Mouse (Mus musculus): ENCODE measurements around the gene Ppp6r3. TPM values are rescaled to one million over a fixed set of nuclear protein-coding genes. Genes with fewer than 3 reads are reported as not detected.

The Ppp6r3 gene
- total RNA-seq, 4 experiments from 2014 or later, result 67.3 to 84.8 (median 74.2) TPM

DNA sequence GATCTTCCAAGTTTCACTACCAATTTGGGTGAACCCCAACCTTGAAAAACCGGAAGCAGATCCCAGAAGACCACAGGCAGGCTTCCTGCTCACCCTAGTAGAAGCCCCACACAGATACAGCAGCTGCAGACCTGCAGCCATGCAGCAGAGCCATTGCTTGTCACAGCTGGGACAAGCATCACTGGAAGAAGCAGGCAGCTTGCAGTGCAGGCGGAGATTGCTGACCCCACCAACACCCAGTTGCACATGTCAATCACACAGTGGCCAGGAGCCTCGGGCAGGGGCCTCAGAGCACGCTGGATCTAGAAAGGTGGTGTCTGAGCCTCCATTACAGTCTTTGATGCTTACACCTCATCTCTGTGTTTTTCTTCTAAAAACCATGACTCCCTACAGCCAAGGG lies 141.4 kb downstream of the Ppp6r3 start:
- DNase-seq (ENCODE audit: low spot score), result no peak

DNA sequence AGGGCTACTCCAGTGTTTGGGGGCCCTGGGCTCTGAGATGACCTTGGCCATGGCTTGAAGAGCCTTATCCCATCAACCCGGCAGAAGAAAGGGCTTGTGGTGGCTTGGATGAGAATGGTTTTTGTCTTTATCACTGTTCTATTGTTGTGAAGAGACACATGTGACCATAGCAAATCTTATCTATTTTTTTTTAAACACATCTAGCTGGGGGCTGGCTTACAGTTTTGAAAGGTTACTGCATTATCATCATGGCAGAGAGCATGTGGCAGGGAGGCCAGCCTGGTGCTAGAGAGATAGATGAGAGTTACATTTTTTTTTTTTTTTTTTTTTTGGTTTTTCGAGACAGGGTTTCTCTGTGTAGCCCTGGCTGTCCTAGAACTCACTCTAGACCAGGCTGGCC lies 143.6 kb downstream of the Ppp6r3 start:
- DNase-seq (ENCODE audit: low spot score), result no peak

DNA sequence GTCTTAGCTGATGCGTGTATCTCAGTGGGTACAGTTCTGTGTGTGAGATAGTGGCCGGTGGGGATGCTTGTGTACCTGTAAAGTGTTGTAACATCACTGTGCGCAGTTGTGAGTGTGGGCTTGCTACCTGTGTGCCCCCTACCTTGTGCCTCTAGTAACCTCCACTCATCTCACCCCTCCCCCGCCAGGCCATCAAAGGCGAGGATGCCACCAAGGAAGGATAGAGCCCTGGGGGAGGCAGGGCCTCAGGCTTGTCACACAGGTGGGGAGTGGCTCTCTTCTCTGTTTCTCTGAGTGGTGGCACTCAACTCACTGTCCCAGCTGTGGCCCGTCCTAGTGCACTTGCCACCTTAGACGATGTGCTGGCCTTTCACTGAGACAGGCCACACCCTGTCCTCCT lies 144.5 kb downstream of the Ppp6r3 start:
- no peak for DNase-seq (ENCODE audit: low spot score)

DNA sequence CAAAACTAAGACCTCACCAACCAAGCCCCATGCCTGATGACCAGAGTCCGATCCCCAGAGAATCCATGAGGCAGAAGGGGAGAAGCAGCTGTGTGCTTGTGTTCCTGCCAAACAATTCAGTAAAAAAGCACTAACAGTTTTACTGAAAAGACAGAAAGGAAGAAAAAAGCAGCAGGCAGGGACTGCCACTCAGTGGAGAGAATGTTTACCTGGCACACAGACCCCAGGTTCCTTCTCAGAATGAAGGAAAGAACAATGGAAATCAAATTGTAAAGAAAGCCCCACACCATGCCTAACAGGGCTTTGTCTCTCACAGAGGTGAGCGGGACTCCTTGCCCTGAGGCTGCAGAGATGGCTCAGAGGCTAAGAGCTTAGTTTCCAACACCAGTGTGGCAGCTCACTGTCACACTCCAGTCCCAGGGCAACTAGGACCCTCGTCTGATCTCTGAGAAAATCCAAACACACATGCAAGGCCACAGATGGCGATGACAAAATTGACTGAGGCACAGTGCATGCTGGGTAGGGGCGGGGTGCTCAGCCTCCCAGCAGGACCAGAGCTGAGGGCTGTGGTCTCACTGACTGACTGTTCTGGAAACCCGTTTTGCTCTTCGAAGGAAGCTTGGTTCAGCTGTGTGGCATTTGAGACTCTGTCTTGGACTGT lies 146.3 kb downstream of the Ppp6r3 start:
- DNase-seq (ENCODE audit: low spot score), result no peak

- no peak for DNase-seq (ENCODE audit: low spot score)
These were observed 147.3 kb downstream of the Ppp6r3 start for GRCm38 (mm10) chr19:3428057-3428830.

DNA sequence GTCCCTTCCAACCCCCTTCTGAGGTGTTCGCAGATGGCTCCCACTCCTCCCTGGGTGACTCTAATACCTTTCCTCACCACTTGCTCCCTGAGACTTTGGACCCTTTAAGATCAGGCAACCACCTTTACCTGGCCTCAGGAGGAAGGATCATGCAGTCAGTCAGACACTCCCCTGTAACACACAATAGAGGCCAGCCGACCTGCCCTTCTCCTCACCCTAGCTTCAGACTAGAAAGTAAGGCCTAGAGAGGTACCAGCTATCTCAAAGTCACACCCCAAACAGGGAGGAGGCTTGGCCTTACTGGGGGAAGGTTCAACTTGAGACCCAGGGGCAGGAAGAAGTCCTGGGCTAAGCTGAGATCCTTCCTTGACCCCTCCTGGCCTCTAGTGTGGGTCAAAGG lies 151.3 kb downstream of the Ppp6r3 start:
- DNase-seq (ENCODE audit: low spot score), result no peak

- no peak for DNase-seq (ENCODE audit: low spot score)
These were observed 152.6 kb downstream of the Ppp6r3 start for GRCm38 (mm10) chr19:3422981-3423380.

DNA sequence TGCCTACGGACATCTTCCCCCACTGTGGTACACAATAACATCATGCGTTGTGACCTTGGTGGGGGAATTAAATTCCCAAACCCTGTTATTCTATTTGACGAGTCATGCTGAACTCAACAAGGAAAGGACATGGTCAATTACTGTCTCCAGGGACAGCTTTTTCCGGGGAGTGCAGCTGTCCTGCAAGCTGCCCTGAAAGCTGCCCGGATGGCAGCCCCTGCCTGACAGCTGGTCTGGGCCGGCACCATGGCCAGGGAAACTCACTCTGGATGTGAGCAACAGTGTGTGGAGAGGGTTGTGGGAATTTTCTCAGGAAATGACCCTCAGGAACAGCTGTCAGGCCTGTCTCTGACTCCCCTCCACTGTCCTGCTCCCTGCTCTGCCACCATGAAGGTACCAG lies 153.1 kb downstream of the Ppp6r3 start:
- DNase-seq (ENCODE audit: low spot score), result no peak

DNA sequence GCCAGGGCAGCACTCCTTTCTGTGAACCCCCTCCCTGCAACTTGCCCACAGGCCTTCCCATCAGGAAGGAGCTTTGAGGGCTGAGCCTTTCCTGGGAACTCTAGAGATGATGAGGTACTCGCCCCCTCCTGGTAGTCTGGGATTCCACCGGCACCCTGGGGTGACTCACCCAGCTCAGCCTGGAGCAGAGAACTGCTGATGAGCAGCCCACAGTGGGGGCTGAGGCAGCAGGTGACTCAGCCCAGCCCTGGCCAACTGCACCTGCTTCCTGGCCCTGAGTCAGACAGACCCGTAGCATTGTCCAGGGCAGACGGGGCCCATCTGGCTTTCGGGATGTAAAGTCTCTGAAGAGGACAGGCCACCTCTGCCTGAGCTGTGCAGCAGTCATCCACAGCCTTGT lies 156.3 kb downstream of the Ppp6r3 start:
- DNase-seq (ENCODE audit: low spot score), result no peak

DNA sequence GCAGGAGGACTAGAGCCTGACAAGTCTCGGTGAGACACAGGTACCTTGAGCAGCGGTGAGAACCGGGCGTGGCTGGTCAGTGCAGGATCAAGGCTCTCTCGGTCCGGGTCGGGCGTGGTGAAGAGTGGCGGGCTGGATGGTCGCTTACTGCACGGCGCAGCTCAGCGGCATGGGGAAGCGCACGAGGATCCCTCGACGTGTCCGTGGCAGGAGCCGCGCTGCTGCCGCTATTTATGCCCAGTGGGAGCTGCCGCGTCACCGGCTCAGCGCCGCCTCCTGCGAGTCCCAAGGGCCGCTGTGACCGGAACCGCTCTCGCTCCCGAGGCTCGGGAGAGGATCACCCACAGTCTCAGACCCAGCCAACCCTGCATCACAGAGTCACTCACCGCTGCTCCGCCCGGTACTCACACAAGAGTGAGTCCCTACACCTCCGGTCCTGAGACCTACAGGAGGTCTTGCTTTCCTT lies 161.2 kb downstream of the Ppp6r3 start, which contains the start of gene Gal:
Gal (minus strand) TSS at position 277 of the 466 bp plus-strand sequence.
- DNase-seq (ENCODE audit: low spot score), result no peak

DNA sequence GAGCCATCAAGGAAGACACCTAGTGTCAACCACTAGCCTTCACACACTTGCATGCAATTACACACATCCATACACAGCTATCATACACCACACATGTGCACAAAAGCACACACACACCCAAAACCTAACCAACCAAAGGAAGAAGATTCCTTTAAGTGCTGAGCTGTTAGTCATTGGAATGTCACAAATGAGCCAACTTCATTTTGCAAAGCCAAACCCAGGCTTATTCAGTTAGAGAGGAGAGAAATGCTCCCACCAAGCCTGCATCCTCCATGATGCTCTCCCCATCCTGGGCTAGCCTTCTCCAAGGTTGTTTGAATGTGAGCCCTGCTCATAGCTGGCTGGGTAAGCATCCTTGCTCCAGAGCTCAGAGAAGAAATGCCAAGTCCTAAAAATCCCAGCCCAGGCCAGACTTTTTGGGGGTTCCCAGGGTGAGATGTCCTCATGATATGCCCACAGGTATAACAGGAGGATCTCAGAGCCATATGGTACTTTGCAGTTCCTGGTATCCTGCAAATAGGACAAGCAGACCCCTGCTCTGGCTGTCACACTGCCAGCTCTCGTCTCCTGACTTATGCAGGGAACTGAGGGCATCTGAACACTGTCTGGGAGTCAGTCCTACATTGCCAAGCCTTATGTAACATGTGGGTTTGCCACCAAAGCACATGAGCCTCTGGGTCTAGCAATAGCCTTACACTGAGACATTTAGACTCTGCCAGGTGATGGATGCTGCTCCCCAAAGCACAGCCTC lies 169.8 kb downstream of the Ppp6r3 start:
- no peak for DNase-seq (ENCODE audit: low spot score)

Other genes with a start within 250 kb of the Ppp6r3 start
- gene Tesmin, start 186.9 kb downstream of the Ppp6r3 start, total RNA-seq (2022), result 1 to 10 TPM; 2.4 to 5.1 (median 3.1) TPM
- gene Gal, start 161.2 kb downstream of the Ppp6r3 start, total RNA-seq (2022), result not detected
- 10 to 100 TPM; 48.9 to 52.9 (median 50.7) TPM for gene Lrp5, start 110.8 kb upstream of the Ppp6r3 start, total RNA-seq (2022)
- 1 to 10 TPM; 5.5 to 8.2 (median 6.5) TPM for gene 1810055G02Rik, start 132.5 kb upstream of the Ppp6r3 start, total RNA-seq (2022)
- 10 to 100 TPM; 23.7 to 29.4 (median 28.2) TPM for gene Kmt5b, start 191.7 kb upstream of the Ppp6r3 start, total RNA-seq (2022)

Measured in heart, adult 8-10 months (tissue).